Mouse (Mus musculus): Measurements from ENCODE around the gene Oprd1. TPM values are rescaled to one million over a fixed set of nuclear protein-coding genes. Genes with fewer than 3 reads are reported as not detected.

Oprd1 gene
- polyA plus RNA-seq, 1 experiment from 2014 or later = 0.38 TPM

- ATAC-seq (replicated peaks; ENCODE audit: low FRiP score, low TSS enrichment, low read depth) (no peak), DNase-seq (ENCODE audit: low spot score) (no peak)
- Histone ChIP-seq H3K36me3 (ENCODE audit: control insufficient read depth, insufficient read depth, low read length) (no peaks in the 10 kb centered on the region), H3K4me2 (ENCODE audit: low read length) (no peak overlapping the region), H3K9ac (ENCODE audit: low read length) (no peak overlapping the region), H3K27ac (ENCODE audit: low read depth) (no peak overlapping the region), H3K27me3 (replicated peaks; ENCODE audit: control insufficient read depth, insufficient read depth, low read length) (no peaks in the 10 kb centered on the region), H3K9me3 (ENCODE audit: control insufficient read depth, low read length) (no peaks in the 10 kb centered on the region), H3K4me3 (ENCODE audit: low read depth, low read length) (no peak overlapping the region), H3K4me1 (replicated peaks; ENCODE audit: control insufficient read depth, insufficient read depth, low read length) (peaks cover 8% of the 10 kb centered on the region; the same call in 1 of the 2 replicates)
- WGBS = 64% methylated on average over 4 of the region's 4 CpGs
Observed at GRCm38 (mm10) chr4:132080492-132080983, 63.7 kb downstream of the Oprd1 start.

- no peaks in the 10 kb centered on the region for H3K27me3 ChIP-seq (replicated peaks; ENCODE audit: control insufficient read depth, insufficient read depth, low read length)
- H3K4me3 ChIP-seq (ENCODE audit: low read depth, low read length) = no peak overlapping the region
- H3K36me3 ChIP-seq (ENCODE audit: control insufficient read depth, insufficient read depth, low read length) = no peaks in the 10 kb centered on the region
- whole genome bisulfite sequencing = 12% methylated on average over 19 of the region's 19 CpGs
- DNase-seq (ENCODE audit: low spot score) (peak; percentile 91), ATAC-seq (replicated peaks; ENCODE audit: low FRiP score, low TSS enrichment, low read depth) (no peak)
- no peak overlapping the region for H3K27ac ChIP-seq (ENCODE audit: low read depth)
- H3K9ac ChIP-seq (ENCODE audit: low read length) = no peak overlapping the region
- H3K9me3 ChIP-seq (ENCODE audit: control insufficient read depth, low read length) = no peaks in the 10 kb centered on the region
- H3K4me1 ChIP-seq (replicated peaks; ENCODE audit: control insufficient read depth, insufficient read depth, low read length) = peaks cover 12% of the 10 kb centered on the region; the same call in 1 of the 2 replicates
- H3K4me2 ChIP-seq (ENCODE audit: low read length) = no peak overlapping the region
Observed at GRCm38 (mm10) chr4:132079555-132080275, 64.6 kb downstream of the Oprd1 start.

- no peaks in the 10 kb centered on the region for H3K36me3 ChIP-seq (ENCODE audit: control insufficient read depth, insufficient read depth, low read length)
- ATAC-seq (replicated peaks; ENCODE audit: low FRiP score, low TSS enrichment, low read depth) (no peak), DNase-seq (ENCODE audit: low spot score) (no peak)
- peaks cover 12% of the 10 kb centered on the region; the same call in 1 of the 2 replicates for H3K4me1 ChIP-seq (replicated peaks; ENCODE audit: control insufficient read depth, insufficient read depth, low read length)
- WGBS = 64% methylated on average over 7 of the region's 7 CpGs
- H3K9me3 ChIP-seq (ENCODE audit: control insufficient read depth, low read length) = no peaks in the 10 kb centered on the region
- H3K4me2 ChIP-seq (ENCODE audit: low read length) = no peak overlapping the region
- H3K27me3 ChIP-seq (replicated peaks; ENCODE audit: control insufficient read depth, insufficient read depth, low read length) = no peaks in the 10 kb centered on the region
- no peak overlapping the region for H3K27ac ChIP-seq (ENCODE audit: low read depth)
- H3K4me3 ChIP-seq (ENCODE audit: low read depth, low read length) = no peak overlapping the region
- no peak overlapping the region for H3K9ac ChIP-seq (ENCODE audit: low read length)
Observed at GRCm38 (mm10) chr4:132078296-132078714, 66.0 kb downstream of the Oprd1 start.

GRCm38 (mm10) chr4:132077445-132077844, 66.8 kb downstream of the Oprd1 start:
- H3K4me3 ChIP-seq (ENCODE audit: low read depth, low read length) = no peak overlapping the region
- H3K9ac ChIP-seq (ENCODE audit: low read length) = no peak overlapping the region
- H3K27ac ChIP-seq (ENCODE audit: low read depth) = 0 out of 2 replicates have a peak overlapping the region, but pooled peaks have one; percentile 64
- H3K4me2 ChIP-seq (ENCODE audit: low read length) = no peak overlapping the region; the same call in 1 of the 2 replicates
- ATAC-seq (replicated peaks; ENCODE audit: low FRiP score, low TSS enrichment, low read depth) (no peak), DNase-seq (ENCODE audit: low spot score) (no peak)
- no peaks in the 10 kb centered on the region for H3K36me3 ChIP-seq (ENCODE audit: control insufficient read depth, insufficient read depth, low read length)
- H3K4me1 ChIP-seq (replicated peaks; ENCODE audit: control insufficient read depth, insufficient read depth, low read length) = peaks cover 12% of the 10 kb centered on the region; the same call in 1 of the 2 replicates
- H3K27me3 ChIP-seq (replicated peaks; ENCODE audit: control insufficient read depth, insufficient read depth, low read length) = no peaks in the 10 kb centered on the region
- 68% methylated on average over 7 of the region's 7 CpGs for WGBS
- no peaks in the 10 kb centered on the region for H3K9me3 ChIP-seq (ENCODE audit: control insufficient read depth, low read length)

- peaks cover 12% of the 10 kb centered on the region; the same call in 1 of the 2 replicates for H3K4me1 ChIP-seq (replicated peaks; ENCODE audit: control insufficient read depth, insufficient read depth, low read length)
- ATAC-seq (replicated peaks; ENCODE audit: low FRiP score, low TSS enrichment, low read depth) = peak; percentile 32; the same call in 1 of the 2 replicates
- no peaks in the 10 kb centered on the region for H3K27me3 ChIP-seq (replicated peaks; ENCODE audit: control insufficient read depth, insufficient read depth, low read length)
- no peaks in the 10 kb centered on the region for H3K36me3 ChIP-seq (ENCODE audit: control insufficient read depth, insufficient read depth, low read length)
- no peak overlapping the region for H3K9ac ChIP-seq (ENCODE audit: low read length)
- 28% methylated on average over 20 of the region's 20 CpGs for WGBS
- H3K27ac ChIP-seq (ENCODE audit: low read depth) = peak overlapping the region; percentile 64; the same call in 1 of the 2 replicates
- H3K9me3 ChIP-seq (ENCODE audit: control insufficient read depth, low read length) = no peaks in the 10 kb centered on the region
- DNase-seq (ENCODE audit: low spot score) = no peak
- H3K4me3 ChIP-seq (ENCODE audit: low read depth, low read length) = no peak overlapping the region
- peak overlapping the region; percentile 23; the same call in 1 of the 2 replicates for H3K4me2 ChIP-seq (ENCODE audit: low read length)
Observed at GRCm38 (mm10) chr4:132076480-132077405, 67.5 kb downstream of the Oprd1 start.

- no peaks in the 10 kb centered on the region for H3K9me3 ChIP-seq (ENCODE audit: control insufficient read depth, low read length)
- peak overlapping the region; percentile 96 for H3K4me2 ChIP-seq (ENCODE audit: low read length)
- no peaks in the 10 kb centered on the region for H3K27me3 ChIP-seq (replicated peaks; ENCODE audit: control insufficient read depth, insufficient read depth, low read length)
- 0 out of 2 replicates have a peak overlapping the region, but pooled peaks have one; percentile 76 for H3K4me3 ChIP-seq (ENCODE audit: low read depth, low read length)
- no peak overlapping the region for H3K27ac ChIP-seq (ENCODE audit: low read depth)
- no peak for ATAC-seq (replicated peaks; ENCODE audit: low FRiP score, low TSS enrichment, low read depth)
- no peak overlapping the region; the same call in 1 of the 2 replicates for H3K9ac ChIP-seq (ENCODE audit: low read length)
- H3K4me1 ChIP-seq (replicated peaks; ENCODE audit: control insufficient read depth, insufficient read depth, low read length) = peaks cover 12% of the 10 kb centered on the region; the same call in 1 of the 2 replicates
- DNase-seq (ENCODE audit: low spot score) = no peak
- no peaks in the 10 kb centered on the region for H3K36me3 ChIP-seq (ENCODE audit: control insufficient read depth, insufficient read depth, low read length)
- 46% methylated on average over 1 of the region's 1 CpGs for WGBS
Observed at GRCm38 (mm10) chr4:132075796-132076195, 68.5 kb downstream of the Oprd1 start.

- DNase-seq (ENCODE audit: low spot score) (peak; percentile 100), ATAC-seq (replicated peaks; ENCODE audit: low FRiP score, low TSS enrichment, low read depth) (peak; percentile 96)
- H3K36me3 ChIP-seq (ENCODE audit: control insufficient read depth, insufficient read depth, low read length) = no peaks in the 10 kb centered on the region
- peak within 1 kb of the TSS; percentile 96 for H3K4me2 ChIP-seq (ENCODE audit: low read length)
- peaks cover 12% of the 10 kb centered on the region; the same call in 1 of the 2 replicates for H3K4me1 ChIP-seq (replicated peaks; ENCODE audit: control insufficient read depth, insufficient read depth, low read length)
- 2% methylated on average over 47 of the region's 47 CpGs for WGBS
- peak within 1 kb of the TSS; percentile 40 for H3K27ac ChIP-seq (ENCODE audit: low read depth)
- peak within 1 kb of the TSS; percentile 76 for H3K4me3 ChIP-seq (ENCODE audit: low read depth, low read length)
- no peaks in the 10 kb centered on the region for H3K27me3 ChIP-seq (replicated peaks; ENCODE audit: control insufficient read depth, insufficient read depth, low read length)
- H3K9ac ChIP-seq (ENCODE audit: low read length) = peak within 1 kb of the TSS; percentile 59
- no peaks in the 10 kb centered on the region for H3K9me3 ChIP-seq (ENCODE audit: control insufficient read depth, low read length)
Observed at GRCm38 (mm10) chr4:132074933-132075769, 69.1 kb downstream of the Oprd1 start, which contains the start of gene Epb41. Epb41 (minus strand) TSS chr4:132075321.
